Mouse (Mus musculus) forebrain, postnatal 0 days (tissue): ENCODE results near the gene Ppp1r17. TPM values are rescaled to one million over a fixed set of nuclear protein-coding genes. Genes with fewer than 3 reads are reported as not detected.

Experiments used
- ATAC-seq: fragments of 200-750 bp; cut with Nextera tagmentation; 2 replicates; pipeline ENCODE4 v1.8.0; 2017; ENCODE audit warnings: mild to moderate bottlenecking, moderate library complexity
- DNase-seq: peaks from one replicate; pipeline ENCODE4 v3.0.0-alpha.2; 2015
- H3K27ac ChIP-seq: fragments of 300-500 bp; sonication (generic); 2 replicates; pipeline ENCODE4 v1.5.1; 2014; ENCODE audit warnings: low read depth, mild to moderate bottlenecking, antibody characterized with exemption, low read length, moderate library complexity, mixed read lengths
- H3K27me3 ChIP-seq: fragments of 300-500 bp; sonication (generic); 2 replicates; pipeline ENCODE4 v1.6.1; 2014; ENCODE audit warnings: mild to moderate bottlenecking, low read length, mixed read lengths; ENCODE audit not compliant: insufficient read depth
- H3K36me3 ChIP-seq: fragments of 300-500 bp; sonication (generic); 2 replicates; pipeline ENCODE4 v1.6.1; 2014; ENCODE audit warnings: mild to moderate bottlenecking, moderate library complexity; ENCODE audit not compliant: insufficient read depth
- H3K4me1 ChIP-seq: fragments of 300-500 bp; sonication (generic); 2 replicates; pipeline ENCODE4 v1.6.1; 2014; ENCODE audit warnings: antibody characterized with exemption; ENCODE audit not compliant: insufficient read depth
- H3K4me2 ChIP-seq: fragments of 300-500 bp; sonication (generic); 2 replicates; pipeline ENCODE4 v1.6.1; 2014; ENCODE audit warnings: low read depth, mild to moderate bottlenecking, moderate library complexity
- H3K4me3 ChIP-seq: fragments of 300-500 bp; sonication (generic); 2 replicates; pipeline ENCODE4 v1.5.1; 2014; ENCODE audit warnings: low read depth, low read length, mixed read lengths
- H3K9ac ChIP-seq: fragments of 300-500 bp; sonication (generic); 2 replicates; pipeline ENCODE4 v1.6.1; 2014; ENCODE audit warnings: mild to moderate bottlenecking
- H3K9me3 ChIP-seq: fragments of 300-500 bp; sonication (generic); 2 replicates; pipeline ENCODE4 v1.6.1; 2016; ENCODE audit warnings: low read length
- CTCF ChIP-seq: sonication (generic); IDR thresholded peaks from 2 replicates; pipeline ENCODE4 v1.5.1; 2016; ENCODE audit warnings: antibody characterized with exemption, control low read depth, low read depth
- WGBS: fragments of 180-500 bp; shearing (Covaris S2); extraction: QIAGEN DNeasy Blood & Tissue Kit; methylation state at CpG from one replicate; pipeline ENCODE4 v1.1.7; 2014; 5-methylcytosine and 5-hydroxymethylcytosine counted together
- polyA plus RNA-seq: library from polyadenylated mRNA; unstranded; fragments of >200 nt; fragmentation: Nextera tagmentation; extraction: Ambion mirVana; gene quantifications from 2 replicates; pipeline ENCODE4 v1.2.1, GENCODE M21; 2015
- total RNA-seq: library from RNA; depleted of rRNA; stranded (reverse); fragments of >200 nt; gene quantifications from 2 replicates; pipeline ENCODE4 v1.2.3, GENCODE M21; 2014; rRNA removed

Ppp1r17 gene
- total RNA-seq (1.2 and 2.4 TPM in 2 replicates), polyA plus RNA-seq (0.98 and 2.5 TPM in 2 replicates)

DNA sequence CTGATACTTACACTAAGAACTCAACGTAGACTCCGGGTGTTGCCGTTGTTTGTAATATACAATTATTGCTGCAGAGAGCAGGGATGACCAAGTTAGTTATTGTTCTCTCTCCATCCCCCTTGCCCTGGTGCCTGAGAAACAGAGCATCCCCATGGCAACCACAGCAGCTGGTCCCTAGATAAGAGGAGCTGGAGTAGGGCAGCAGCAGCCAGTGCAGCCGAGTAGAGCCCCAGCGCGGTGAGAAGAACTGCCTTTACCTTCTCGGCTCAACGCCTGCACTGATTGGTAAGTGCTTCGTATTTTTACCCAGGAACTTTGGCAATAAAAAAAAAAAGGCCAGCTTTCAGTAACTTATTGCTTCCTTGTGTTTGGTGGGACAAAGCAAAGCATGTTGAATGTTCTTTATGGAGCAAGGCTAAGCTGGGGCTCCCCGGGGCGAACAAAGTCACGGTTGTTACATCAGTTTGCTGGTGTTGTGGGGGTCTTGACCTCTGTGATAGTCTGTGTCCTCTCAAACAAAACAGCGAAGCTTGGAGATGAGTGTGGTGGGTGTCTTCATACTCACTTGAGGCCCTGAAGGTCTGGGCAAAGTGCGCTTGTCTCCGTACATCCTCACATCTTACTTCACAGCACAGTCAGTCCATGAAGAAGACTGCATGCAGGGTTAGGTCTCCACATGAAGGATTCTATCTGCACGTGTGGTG lies at the start of gene Ppp1r17:
TSS of gene Ppp1r17 (plus strand) at position 207 of the 704 bp plus-strand sequence.
- H3K4me1 ChIP-seq = no peaks in the 10 kb centered on the region
- DNase-seq (peak; percentile 11), ATAC-seq (peak; percentile 83)
- WGBS = 63% methylated on average over 16 of the region's 16 CpGs
- no peak within 1 kb of the TSS for H3K4me2 ChIP-seq
- H3K9me3 ChIP-seq = no peaks in the 10 kb centered on the region
- no peak for TF ChIP-seq CTCF
- H3K36me3 ChIP-seq = no peaks in the 10 kb centered on the region
- no peaks in the 10 kb centered on the region for H3K27me3 ChIP-seq
- H3K9ac ChIP-seq = no peak within 1 kb of the TSS
- H3K27ac ChIP-seq = no peak within 1 kb of the TSS
- no peak within 1 kb of the TSS for H3K4me3 ChIP-seq

DNA sequence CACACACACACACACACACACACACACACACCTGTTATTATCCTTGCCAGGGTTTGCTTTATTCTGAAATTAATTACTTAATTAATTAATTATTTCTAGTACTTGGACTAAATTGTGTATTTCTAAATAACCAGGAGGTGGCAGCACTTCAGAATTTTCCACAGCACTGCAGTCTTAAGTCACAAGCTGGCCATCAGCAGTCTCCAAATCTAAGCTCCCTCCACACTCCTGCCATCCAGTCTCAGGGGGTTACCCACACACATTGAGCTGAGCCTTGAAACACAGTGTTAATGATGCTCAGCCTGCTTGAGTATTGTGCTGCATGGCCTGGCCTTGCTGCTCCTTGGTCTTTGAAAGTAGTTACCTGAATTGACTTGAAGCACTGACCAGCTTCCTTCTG lies 44.3 kb upstream of the Ppp1r17 start:
- peak; percentile 68 for DNase-seq
- Histone ChIP-seq H3K27me3 (no peaks in the 10 kb centered on the region), H3K36me3 (no peaks in the 10 kb centered on the region), H3K9ac (no peak overlapping the region), H3K4me3 (no peak overlapping the region), H3K27ac (no peak overlapping the region), H3K4me2 (no peak overlapping the region), H3K9me3 (no peaks in the 10 kb centered on the region), H3K4me1 (no peaks in the 10 kb centered on the region)
- peak; percentile 57 for TF ChIP-seq CTCF
- no peak for ATAC-seq

DNA sequence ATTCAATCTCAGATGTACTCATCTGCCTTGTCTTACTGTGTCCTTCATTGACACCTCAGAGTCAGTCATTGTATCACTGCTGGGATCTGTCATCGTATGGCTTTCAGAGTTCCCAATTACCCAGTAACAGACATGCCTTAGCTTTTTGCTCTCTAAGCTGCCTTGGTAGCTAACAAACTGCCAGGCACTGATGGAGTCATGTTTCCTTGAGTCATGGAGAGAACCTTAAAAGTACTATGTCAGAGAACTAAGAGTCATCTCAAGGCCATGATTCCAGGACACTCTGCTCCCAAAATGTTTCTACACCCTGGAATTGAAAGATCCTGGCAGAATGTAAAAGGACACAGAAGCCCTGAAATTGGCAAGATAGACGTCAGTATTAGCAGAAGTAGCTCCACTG lies 37.5 kb upstream of the Ppp1r17 start:
- Histone ChIP-seq H3K4me3 (no peak overlapping the region), H3K9ac (no peak overlapping the region), H3K27me3 (no peaks in the 10 kb centered on the region), H3K4me1 (no peaks in the 10 kb centered on the region), H3K4me2 (no peak overlapping the region), H3K9me3 (no peaks in the 10 kb centered on the region), H3K27ac (no peak overlapping the region), H3K36me3 (no peaks in the 10 kb centered on the region)
- ATAC-seq = no peak
- WGBS = 84% methylated on average over 2 of the region's 2 CpGs
- DNase-seq = no peak
- no peak for TF ChIP-seq CTCF

DNA sequence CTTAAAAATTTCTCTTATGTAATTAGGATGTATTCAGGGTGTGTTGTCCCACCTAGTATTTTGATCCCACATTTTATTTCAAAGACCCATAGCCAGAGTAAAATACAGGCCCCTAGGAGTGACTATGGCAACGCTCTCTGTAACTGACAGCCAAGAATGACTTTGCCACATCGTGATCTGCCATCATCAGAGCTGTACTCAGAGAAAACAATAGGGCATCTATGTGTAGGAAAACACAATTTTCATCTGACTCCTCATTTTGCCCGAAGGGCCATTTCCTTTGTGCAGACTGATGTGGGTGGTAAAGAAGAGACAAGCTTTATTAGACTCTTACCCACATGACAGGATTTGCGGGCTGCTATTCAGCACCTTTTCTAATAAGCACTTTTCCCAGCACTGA lies 8.6 kb upstream of the Ppp1r17 start:
- DNase-seq = no peak
- Histone ChIP-seq H3K36me3 (no peaks in the 10 kb centered on the region), H3K4me3 (no peak overlapping the region), H3K27ac (no peak overlapping the region), H3K9me3 (no peaks in the 10 kb centered on the region), H3K9ac (no peak overlapping the region), H3K4me2 (no peak overlapping the region), H3K27me3 (no peaks in the 10 kb centered on the region), H3K4me1 (no peaks in the 10 kb centered on the region)
- 68% methylated on average over 4 of the region's 4 CpGs for WGBS
- no peak for ATAC-seq
- TF ChIP-seq CTCF = no peak

DNA sequence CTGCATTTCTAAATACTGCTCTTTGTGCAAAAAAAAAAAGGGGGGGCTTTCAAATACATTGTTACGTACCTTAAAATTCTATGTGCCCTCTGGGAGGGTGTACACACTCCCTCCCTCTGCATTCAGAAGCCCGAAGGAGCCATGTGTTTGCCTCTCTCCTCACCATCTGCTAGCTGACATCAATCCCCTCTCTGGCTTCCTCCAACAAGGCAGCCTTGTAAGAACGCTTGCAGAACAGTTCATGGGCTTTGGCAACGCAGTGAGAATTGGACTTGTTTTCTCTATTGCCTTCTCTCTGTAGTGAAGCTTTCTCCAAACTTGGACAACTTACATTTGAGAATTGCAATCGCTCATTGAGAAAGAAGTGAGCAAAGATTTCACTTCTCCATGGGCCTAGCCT lies 4.9 kb upstream of the Ppp1r17 start:
- peak; percentile 32 for DNase-seq
- no peaks in the 10 kb centered on the region for H3K4me1 ChIP-seq
- no peak overlapping the region for H3K4me3 ChIP-seq
- no peak overlapping the region for H3K4me2 ChIP-seq
- WGBS = 44% methylated on average over 5 of the region's 5 CpGs
- no peaks in the 10 kb centered on the region for H3K9me3 ChIP-seq
- H3K27me3 ChIP-seq = no peaks in the 10 kb centered on the region
- no peaks in the 10 kb centered on the region for H3K36me3 ChIP-seq
- ATAC-seq = peak; percentile 87
- no peak overlapping the region for H3K27ac ChIP-seq
- TF ChIP-seq CTCF = no peak
- no peak overlapping the region for H3K9ac ChIP-seq

DNA sequence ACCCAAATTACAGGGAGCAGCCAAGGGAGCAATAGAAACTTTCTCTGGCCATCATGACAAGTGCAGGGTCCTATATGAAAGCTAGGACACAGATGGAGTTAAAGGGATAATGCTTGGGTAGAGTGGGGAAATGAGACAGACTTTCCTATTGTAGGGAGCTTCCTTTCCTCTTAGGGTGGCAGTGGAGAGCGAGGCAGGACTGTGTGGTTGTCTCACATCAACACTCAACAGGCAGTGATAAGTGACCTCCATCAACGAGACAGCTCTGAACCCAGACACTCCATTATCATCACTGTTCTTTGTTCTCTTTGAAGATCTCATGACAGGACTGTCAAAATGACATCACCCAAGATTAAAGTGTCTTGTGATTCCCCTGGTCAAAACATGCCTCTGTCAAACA lies 2.3 kb downstream of the Ppp1r17 start:
- Histone ChIP-seq H3K4me3 (no peak overlapping the region), H3K4me2 (no peak overlapping the region), H3K4me1 (no peaks in the 10 kb centered on the region), H3K27me3 (no peaks in the 10 kb centered on the region), H3K9me3 (no peaks in the 10 kb centered on the region), H3K27ac (no peak overlapping the region), H3K9ac (no peak overlapping the region), H3K36me3 (no peaks in the 10 kb centered on the region)
- no peak for DNase-seq
- no peak for TF ChIP-seq CTCF
- WGBS = 59% methylated on average over 2 of the region's 2 CpGs
- ATAC-seq = no peak

DNA sequence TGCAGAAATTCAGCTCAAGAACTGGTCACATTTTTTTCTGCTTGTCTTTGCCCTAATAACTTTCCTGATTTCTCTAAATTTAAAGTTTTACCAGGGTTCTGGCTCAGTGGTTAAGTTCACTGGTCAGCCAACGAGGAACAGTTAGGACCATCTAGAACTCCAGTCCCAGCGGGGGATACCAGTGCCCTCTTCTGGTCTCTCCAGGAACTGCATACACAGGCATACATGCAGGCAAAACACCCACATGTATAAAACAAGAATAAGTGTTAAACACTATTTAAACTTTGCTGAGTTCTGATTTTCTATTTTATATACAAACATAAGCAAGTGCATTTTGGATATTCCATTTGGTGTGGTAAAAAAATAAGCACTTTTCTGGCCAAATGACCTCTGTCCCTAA lies 8.2 kb downstream of the Ppp1r17 start:
- ATAC-seq (no peak), DNase-seq (no peak)
- Histone ChIP-seq H3K4me2 (no peak overlapping the region), H3K4me3 (no peak overlapping the region), H3K9ac (no peak overlapping the region), H3K27ac (no peak overlapping the region), H3K36me3 (no peaks in the 10 kb centered on the region), H3K4me1 (0 out of 2 replicates have a peak, but pooled peaks cover 3% of the 10 kb centered on the region), H3K9me3 (no peaks in the 10 kb centered on the region), H3K27me3 (no peaks in the 10 kb centered on the region)
- peak; percentile 46 for TF ChIP-seq CTCF
- 73% methylated on average over 2 of the region's 2 CpGs for WGBS
